Mouse (Mus musculus) T-helper 17 cell (primary cell): ENCODE data around the gene Asb8.

ENCODE experiments used
- in situ Hi-C, 2 experiments: fragments of 300-600 bp; cut with MboI, MseI; formaldehyde crosslinking; loops; 1 replicate in 1 of 2; 2 replicates in 1 of 2; pipeline ENCODE4 v1.15.1; 2025; ENCODE audit warnings: high pct_unique_total_duplicates in 2 of 2

The Asb8 gene

GRCm38 (mm10) chr15:98131001-98131400, 34.4 kb downstream of the Asb8 start:
- in situ Hi-C loops: no loop called here

GRCm38 (mm10) chr15:98120831-98121230, 44.6 kb downstream of the Asb8 start:
- in situ Hi-C loops: no loop called here

GRCm38 (mm10) chr15:98119363-98119762, 46.1 kb downstream of the Asb8 start:
- in situ Hi-C loops: no loop called here

GRCm38 (mm10) chr15:98116287-98116686, 49.1 kb downstream of the Asb8 start:
- in situ Hi-C loops: no loop called here

- in situ Hi-C loops: no loop called here
Measured at GRCm38 (mm10) chr15:98115779-98116163, 49.7 kb downstream of the Asb8 start.

- in situ Hi-C loops: no loop called here
Measured at GRCm38 (mm10) chr15:98114852-98115778, 50.3 kb downstream of the Asb8 start.

GRCm38 (mm10) chr15:98114098-98114851, 51.1 kb downstream of the Asb8 start:
- in situ Hi-C loops: no loop called here

- in situ Hi-C loops: no loop called here
Measured at GRCm38 (mm10) chr15:98111791-98112190, 53.6 kb downstream of the Asb8 start.

- in situ Hi-C loops: no loop called here
Measured at GRCm38 (mm10) chr15:98108297-98109152, 56.9 kb downstream of the Asb8 start.

- in situ Hi-C loops: no loop called here
Measured at GRCm38 (mm10) chr15:98107703-98108296, 57.6 kb downstream of the Asb8 start.

- in situ Hi-C loops: no loop called here
Measured at GRCm38 (mm10) chr15:98107230-98107629, 58.2 kb downstream of the Asb8 start.

GRCm38 (mm10) chr15:98106506-98106905, 58.9 kb downstream of the Asb8 start:
- in situ Hi-C loops: no loop called here

- in situ Hi-C loops: no loop called here
Measured at GRCm38 (mm10) chr15:98102401-98102800, 63.0 kb downstream of the Asb8 start.

GRCm38 (mm10) chr15:98098519-98098918, 66.9 kb downstream of the Asb8 start:
- in situ Hi-C loops: no loop called here

GRCm38 (mm10) chr15:98096957-98097356, 68.5 kb downstream of the Asb8 start:
- in situ Hi-C loops: no loop called here

- in situ Hi-C loops: loop anchor here (5.0 kb wide), 4 partner anchors 52 to 1398 kb away; partner anchors contain the start of genes Olfr283 (in 1 of the 2) and Slc38a2 (in 1 of the 2)
Measured at GRCm38 (mm10) chr15:98094905-98095304, 70.5 kb downstream of the Asb8 start.

- in situ Hi-C loops: loop anchor here (5.0 kb wide), 4 partner anchors 54 to 1396 kb away; partner anchors contain the start of genes Olfr283 (in 1 of the 2) and Slc38a2 (in 1 of the 2)
Measured at GRCm38 (mm10) chr15:98093121-98094011, 72.1 kb downstream of the Asb8 start, which contains the start of gene Senp1. Gene Senp1, minus strand, starts transcription at chr15:98093744.

GRCm38 (mm10) chr15:98092372-98093120, 72.9 kb downstream of the Asb8 start, which contains the start of gene Pfkm:
Gene Pfkm, plus strand, starts transcription at chr15:98092589.
- in situ Hi-C loops: loop anchor here (5.0 kb wide), 4 partner anchors 55 to 1395 kb away; partner anchors contain the start of genes Olfr283 (in 1 of the 2) and Slc38a2 (in 1 of the 2)

- in situ Hi-C loops: loop anchor here (5.0 kb wide), 4 partner anchors 55 to 1395 kb away; partner anchors contain the start of genes Olfr283 (in 1 of the 2) and Slc38a2 (in 1 of the 2)
Measured at GRCm38 (mm10) chr15:98091841-98092240, 73.6 kb downstream of the Asb8 start.
